Mouse (Mus musculus): ENCODE results near the gene Klc1. TPM values are rescaled to one million over a fixed set of nuclear protein-coding genes. Genes with fewer than 3 reads are reported as not detected.
A peak's percentile ranks its signal among the peaks of the same experiment; 100 is the strongest.

The Klc1 gene
- total RNA-seq, 2 experiments from 2014 or later, result 77.1 to 83.0 TPM

- DNase-seq, result peak in 1 of 2 experiments; percentile 30
Measured at GRCm38 (mm10) chr12:111813111-111813765, 54.6 kb downstream of the Klc1 start.

DNA sequence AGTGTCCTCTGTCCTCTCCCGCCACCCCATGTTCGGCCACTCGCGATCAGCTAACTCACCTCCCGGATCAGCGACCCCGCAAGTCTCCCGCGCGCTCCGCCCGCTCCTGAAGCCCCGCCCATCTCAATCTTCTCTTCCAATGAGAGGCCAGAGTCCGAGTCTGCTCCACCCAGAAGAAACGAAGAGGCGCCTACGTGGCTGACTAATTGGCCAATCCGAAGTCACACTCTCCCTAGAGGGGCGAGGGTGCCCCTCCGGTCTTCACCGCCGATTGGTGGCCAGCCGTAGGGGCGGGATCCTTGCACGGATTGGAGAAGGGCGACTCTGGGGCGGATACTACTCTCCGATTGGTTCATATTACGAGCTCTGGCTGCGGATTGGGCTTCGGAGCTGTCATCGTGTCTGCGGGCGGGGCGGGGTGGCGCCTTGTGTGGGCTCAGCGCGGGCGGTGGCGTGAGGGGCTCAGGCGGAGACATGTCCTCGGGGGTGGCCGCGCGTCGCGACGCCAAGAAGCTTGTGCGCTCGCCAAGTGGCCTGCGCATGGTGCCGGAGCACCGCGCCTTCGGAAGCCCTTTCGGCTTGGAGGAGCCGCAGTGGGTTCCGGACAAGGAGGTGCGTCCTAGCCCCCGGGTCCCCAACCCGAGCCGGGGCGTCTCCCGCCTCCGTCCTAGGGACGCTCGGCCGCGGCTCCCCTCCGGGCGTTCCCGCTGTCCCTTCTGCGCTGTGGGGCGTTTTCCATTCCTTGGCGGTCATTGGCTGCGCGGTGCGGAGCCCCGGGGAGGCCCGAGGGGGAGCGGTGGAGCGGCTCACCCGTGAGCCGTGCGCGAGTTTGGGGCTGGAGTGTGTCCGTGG is 55.3 kb downstream of the Klc1 start, which contains the start of the genes Xrcc3 and Zfyve21:
Xrcc3 (minus strand) TSS at position 108 of the 852 bp plus-strand sequence.
Zfyve21 (plus strand) TSS at position 405 of the 852 bp plus-strand sequence.
- DNase-seq, result peak; percentile 98 to 100

- peak in 1 of 2 experiments; percentile 35 for DNase-seq
Measured at GRCm38 (mm10) chr12:111814769-111815762, 56.4 kb downstream of the Klc1 start.

DNA sequence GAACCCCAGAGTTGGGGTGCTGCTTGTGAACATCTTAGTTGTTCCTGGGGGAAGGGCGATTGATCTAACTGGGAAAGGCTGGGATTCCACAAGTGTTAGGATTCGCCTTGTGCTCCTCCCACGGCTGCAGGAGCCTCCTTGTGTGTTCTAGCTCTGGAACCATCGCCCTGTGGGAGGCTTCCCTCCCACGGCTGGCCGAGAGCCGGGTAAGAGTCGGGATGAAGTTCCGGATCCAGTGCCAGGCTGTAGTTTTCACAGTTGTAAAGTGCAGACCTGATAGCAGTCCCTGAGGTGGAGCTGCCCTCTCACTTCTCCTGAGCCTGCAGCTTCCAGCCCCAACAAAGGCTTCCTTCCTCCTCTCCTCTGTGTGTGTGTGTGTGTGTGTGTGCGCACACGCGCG is 57.9 kb downstream of the Klc1 start:
- DNase-seq, result peak; percentile 55 to 66

- no peak for DNase-seq
Measured at GRCm38 (mm10) chr12:111816967-111817366, 58.3 kb downstream of the Klc1 start.

DNA sequence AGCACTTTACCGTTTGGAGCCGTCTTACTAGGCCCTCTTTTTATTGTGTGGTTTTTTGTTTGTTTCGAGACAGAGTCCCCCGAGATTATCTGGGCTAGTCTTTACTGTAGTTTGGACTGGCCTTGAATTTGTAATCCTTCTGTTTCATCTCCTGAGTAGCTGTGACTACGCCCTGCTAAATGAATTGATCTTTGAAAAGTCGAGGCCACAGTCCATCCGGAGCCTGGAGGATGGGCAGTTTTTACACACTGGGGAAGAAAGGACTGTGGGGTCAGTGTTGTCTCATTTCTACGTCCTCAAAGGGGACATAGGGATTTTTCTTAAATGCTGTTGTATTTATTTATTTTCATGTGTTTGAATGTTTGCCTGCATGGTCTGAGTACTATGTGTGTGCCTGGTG is 59.3 kb downstream of the Klc1 start:
- DNase-seq, result no peak

DNA sequence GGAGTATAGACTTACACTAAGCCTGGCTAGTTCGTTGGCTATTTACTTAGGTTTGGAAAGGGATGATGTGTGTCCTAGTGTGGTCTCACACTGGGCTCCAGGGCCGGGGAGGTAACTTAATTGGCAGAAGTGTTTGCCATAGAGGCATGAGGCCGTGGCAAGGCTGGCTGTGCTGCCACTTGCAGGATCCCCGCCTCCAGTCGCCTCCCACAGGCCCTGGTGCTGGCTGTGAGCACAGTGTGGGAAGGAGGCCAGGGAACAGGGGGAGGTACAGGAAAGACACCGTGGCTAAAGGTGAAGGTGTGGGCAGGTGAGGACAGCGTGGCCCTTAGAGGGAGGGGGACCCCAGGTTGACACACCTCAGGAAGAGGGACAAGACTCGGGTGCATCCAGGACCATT is 61.3 kb downstream of the Klc1 start:
- no peak for DNase-seq

- no peak for DNase-seq
Measured at GRCm38 (mm10) chr12:111820708-111821107, 62.1 kb downstream of the Klc1 start.

DNA sequence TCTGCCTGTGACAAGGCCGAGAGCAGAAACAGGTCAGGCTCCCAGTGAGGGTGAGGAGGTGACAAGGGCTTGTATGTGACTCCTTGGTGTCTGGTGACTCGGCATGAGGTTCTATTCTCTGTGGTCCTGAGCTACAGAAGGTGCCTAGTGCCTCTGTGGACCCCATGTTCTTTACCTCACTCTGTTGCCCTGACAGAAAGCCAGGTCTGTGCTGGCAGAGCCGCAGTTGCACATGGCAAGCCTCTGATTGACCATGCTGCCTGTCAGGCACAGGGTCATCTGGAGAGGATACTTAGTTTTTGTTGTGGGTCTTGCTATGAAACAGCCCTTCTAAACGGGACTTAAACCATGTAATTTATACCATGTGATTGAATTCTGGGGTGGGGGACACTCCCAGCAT is 63.3 kb downstream of the Klc1 start:
- DNase-seq, result no peak

- no peak for DNase-seq
Measured at GRCm38 (mm10) chr12:111827556-111827955, 68.9 kb downstream of the Klc1 start.

DNA sequence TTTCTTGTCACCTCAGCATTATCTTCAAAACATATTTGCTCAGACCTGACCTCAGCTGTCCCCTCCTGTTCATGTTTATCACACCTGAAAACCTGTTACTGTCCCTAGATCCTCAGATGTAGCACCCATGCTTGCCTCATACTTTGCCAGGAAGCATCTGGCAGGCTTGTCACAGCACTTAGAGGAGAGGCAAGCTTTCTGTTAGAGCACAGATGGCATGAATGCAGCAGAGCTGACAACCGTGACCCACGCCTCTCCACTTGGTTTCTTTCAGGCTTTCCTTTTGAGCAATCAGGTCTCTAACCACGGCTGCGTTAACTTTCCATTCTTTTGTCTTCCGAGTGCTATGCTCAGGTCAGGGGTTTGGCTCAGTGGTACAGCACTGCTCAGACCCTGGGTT is 70.8 kb downstream of the Klc1 start:
- DNase-seq, result no peak

DNA sequence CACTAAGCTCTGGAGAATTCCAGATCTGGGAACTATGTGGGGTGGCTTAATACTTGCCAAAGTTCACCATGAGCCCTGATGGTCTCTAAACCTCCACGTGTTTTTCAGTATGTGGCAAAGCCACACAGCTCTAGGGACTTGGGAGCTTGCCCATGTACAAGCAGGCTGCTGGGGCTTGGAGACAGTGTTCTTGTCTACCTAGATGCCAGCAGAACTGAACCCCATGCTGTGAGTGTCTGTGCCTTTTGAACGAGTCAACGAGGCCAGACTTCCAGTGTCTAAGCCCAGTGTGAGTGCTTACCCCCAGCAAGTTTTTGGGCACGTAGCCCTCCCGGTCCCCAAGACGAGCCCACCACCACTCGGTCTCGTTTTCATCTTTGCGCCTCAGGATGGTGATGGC is 71.3 kb downstream of the Klc1 start:
- no peak for DNase-seq

GRCm38 (mm10) chr12:111830375-111830774 is 71.7 kb downstream of the Klc1 start:
- DNase-seq, result no peak

- no peak for DNase-seq
Measured at GRCm38 (mm10) chr12:111832643-111833042, 74.0 kb downstream of the Klc1 start.

GRCm38 (mm10) chr12:111833457-111833856 is 74.8 kb downstream of the Klc1 start:
- DNase-seq, result no peak

DNA sequence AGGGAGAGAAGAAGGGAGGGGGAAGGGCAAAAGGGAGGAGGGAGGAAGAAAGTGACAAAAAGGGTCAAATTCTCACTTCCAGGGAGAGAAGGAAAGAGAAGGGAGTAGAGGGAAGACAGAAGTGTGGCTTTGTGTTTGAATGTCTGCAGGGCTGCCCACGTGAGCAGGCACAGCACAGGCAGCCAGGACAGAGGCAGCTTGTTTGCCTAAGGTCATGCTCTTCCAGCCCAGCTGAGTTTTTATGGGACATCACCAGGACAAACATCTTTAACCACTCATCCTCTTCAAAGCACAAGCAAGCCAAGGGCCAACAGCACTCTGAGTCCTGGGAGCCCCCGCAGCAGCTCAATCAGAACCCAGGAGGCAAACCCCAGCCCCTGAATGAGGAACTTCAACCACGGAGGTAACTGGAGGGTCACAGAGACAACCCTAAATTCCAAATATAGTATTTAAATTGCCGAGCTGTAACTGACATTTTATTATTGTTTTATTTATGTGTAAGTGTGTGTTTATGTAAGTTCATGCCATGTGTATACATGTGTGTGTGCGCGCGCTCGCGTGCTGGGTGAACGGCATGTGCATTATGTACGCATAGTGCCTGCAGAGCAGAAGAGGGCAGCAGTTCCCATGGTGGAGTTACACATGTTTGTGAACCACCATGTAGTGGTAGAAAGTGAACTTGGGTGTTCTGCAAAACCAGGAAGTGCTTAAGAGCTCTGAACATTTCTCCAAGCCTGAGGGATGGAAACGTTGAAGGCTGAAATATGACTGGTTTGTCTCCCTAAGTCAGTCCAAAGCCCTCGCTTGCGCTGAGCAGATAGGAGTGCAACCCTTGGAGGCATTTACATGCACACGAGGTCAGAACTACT is 84.2 kb downstream of the Klc1 start:
- DNase-seq, result no peak

- no peak for DNase-seq
Measured at GRCm38 (mm10) chr12:111843470-111843869, 84.8 kb downstream of the Klc1 start.

DNA sequence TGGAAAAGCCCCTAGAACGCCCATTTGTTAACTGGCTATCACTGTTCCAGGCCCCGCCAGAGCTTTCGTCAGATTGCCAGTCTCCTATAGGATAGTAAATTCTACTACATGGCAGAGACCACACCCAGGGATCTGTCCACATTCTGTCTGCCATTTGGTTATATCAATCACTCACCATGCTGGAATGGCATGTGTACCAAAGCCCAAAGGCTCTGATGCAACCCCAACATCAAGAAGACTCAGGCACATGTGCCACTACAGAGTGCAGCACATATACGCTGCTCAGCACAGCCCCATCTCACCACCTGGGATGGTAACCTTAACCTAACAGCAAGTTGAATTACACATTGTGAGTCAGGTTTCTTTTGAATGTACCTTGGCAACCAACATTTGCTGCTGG is 87.3 kb downstream of the Klc1 start:
- DNase-seq, result no peak

DNA sequence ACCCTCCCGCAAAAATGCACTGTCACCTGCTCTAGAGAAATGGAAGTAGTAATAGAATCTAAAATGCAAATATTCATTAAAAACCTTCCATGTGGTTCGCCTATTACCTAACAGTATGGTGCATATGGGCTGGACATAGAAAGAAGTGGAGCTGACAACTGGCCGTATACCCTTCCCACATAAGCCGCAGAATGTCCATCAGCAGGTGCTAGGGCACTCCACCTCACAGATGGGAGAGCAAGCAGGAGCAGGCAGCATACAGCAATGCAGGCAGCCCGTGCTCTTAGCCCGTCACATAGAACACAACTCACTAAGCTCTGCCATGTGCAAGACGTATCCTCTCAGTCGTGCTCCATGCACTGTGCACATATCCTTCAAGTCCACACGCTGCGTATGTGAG is 88.2 kb downstream of the Klc1 start:
- no peak for DNase-seq

GRCm38 (mm10) chr12:111848300-111848798 is 89.7 kb downstream of the Klc1 start:
- peak in 1 of 2 experiments; percentile 34 for DNase-seq

GRCm38 (mm10) chr12:111851235-111851634 is 92.6 kb downstream of the Klc1 start:
- no peak for DNase-seq

Data from heart, adult 18-20 months (tissue).